Mouse (Mus musculus): ENCODE measurements around the gene Npl.
"Not testable (repeated sequence)": the region's sequence is repeated elsewhere in the genome, so short reads cannot be mapped to it uniquely, and the experiment has no call there.

Gene Npl

DNA sequence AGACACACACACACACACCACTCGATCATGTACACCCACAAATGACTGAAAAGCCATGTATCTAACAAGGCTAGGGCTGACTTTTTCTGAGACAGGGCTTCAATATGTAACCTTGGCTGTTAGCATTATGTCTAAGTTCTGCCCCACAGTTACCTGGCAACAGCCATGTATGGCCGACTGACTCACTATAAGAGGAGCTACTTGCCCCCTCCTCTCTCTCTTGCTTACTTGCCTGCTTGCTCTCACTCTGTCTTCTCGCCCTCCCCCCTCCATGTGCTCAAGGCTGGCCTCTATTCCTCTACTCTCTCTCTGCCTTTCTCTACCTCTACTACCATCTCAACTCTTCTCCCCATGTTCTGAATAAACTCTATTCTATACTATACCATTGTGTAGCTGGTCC lies 9.1 kb downstream of the Npl start:
- no peak for DNase-seq

- no peak for DNase-seq
These were observed 10.0 kb downstream of the Npl start for GRCm38 (mm10) chr1:153539739-153540333.

DNA sequence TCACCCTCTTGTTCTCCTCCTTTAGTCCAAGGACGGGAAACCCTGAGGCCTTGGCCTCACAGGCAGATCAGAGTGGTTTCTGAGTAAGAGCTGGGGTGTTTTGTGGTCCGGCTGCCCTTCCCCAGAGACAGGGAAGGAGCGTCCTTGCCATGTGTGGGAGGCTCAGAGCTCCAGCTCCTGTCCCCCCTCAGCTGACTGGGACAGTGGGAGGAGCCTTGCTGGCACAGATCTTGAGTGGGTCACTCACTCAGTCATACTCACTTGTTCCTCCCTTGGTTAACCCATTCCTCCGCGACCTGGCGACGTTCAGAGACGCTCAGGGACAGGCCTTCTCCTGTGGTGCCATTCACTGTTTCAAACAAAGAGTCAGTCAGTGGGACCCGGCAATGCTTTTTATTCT lies 14.2 kb downstream of the Npl start:
- DNase-seq = peak; percentile 97

DNA sequence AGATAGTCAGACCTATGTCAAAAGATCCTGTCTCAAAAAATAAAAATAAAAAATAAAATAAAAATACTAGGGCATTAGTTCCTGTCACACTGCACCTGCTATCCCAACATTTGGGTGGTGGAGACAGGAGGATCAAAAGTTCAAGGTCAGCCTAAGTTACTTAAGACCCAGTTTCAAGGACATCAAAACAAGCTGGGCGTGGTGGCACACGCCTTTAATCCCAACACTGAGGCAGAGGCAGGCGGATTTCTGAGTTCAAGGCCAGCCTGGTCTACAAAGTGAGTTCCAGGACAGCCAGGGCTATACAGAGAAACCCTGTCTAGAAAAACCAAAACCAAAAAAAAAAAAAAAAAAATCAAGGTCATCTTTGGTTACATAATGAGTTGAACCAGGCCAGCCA lies 16.9 kb downstream of the Npl start:
- DNase-seq = not testable (repeated sequence)

- DNase-seq = peak; percentile 95
These were observed 17.5 kb downstream of the Npl start for GRCm38 (mm10) chr1:153532234-153532841.

DNA sequence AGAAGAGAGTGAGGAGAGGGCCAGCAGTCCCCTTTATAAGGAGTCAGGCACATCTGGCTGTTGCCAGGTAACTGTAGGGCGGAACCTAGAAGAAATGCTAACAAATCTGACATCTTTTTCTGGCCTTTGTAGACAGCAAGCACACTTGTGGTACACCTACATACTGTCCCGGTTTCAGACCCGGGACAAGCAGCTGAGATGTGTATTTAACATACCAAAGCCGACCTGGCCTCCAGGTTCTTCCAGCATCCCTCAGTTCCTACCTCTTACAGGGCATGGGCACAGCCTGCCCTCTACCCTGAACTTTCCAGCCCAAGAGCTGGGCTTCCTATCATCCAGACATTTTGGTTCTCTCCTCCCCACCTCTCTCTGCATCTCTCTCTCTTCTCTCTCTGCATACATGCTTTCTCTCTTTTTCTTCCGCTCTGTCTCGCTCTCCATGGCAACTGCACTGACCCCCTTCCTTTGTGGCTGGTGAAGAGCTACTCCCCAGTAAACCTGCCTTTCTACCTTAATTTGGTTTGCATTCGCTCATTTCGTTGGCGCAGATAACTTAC lies 18.1 kb downstream of the Npl start:
- no peak for DNase-seq

GRCm38 (mm10) chr1:153522116-153522515 lies 27.7 kb downstream of the Npl start:
- no peak for DNase-seq

DNA sequence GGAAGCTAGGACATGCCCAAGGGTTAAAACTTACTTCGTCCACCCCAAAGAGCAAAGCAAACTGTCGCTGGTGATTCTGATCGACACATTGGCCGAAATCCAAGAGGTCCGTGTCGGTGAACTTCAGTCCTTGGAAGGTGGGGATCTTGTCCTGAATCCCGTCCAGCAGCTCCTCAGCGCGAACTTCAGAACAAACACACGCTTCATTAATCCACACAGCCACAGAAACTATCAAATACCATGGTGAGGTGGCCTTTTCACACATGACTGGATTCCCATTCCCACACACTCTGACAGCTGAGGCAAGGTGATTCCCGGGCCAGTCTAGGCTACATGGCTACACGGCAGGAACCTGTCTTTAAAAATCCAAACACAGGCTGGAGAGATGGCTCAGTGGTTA lies 34.5 kb downstream of the Npl start:
- DNase-seq = peak; percentile 74

DNA sequence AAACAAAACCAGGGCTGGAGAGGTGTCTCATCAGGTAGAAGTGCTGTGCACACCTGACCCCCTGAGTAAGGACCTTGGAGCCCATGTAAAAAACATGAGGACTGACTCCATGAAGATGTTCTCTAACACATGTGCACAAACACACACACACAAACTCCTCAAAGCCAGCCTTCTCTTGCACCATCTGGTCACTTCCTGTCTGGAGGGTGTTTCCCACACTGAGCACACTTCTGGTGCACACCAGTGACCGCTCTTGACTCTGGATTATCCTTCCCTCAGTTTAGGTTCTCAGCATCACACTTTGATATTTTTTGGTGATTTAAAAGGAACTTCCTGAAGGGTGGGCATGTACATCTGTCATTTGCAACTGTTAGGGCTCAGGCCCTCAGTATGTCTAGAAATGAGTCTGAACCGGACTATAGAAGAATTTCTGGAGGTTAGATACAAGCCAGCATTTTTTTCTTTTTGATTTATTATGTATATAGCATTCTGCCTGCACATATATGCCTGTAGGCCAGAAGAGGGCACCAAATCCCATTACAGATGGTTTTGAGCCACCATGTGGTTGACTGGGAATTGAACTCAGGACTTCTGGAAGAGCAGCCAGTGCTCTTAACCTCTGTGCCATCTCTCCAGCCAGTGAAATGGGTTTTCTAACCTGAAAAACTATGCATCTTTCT lies 39.4 kb downstream of the Npl start:
- DNase-seq = peak; percentile 58

DNA sequence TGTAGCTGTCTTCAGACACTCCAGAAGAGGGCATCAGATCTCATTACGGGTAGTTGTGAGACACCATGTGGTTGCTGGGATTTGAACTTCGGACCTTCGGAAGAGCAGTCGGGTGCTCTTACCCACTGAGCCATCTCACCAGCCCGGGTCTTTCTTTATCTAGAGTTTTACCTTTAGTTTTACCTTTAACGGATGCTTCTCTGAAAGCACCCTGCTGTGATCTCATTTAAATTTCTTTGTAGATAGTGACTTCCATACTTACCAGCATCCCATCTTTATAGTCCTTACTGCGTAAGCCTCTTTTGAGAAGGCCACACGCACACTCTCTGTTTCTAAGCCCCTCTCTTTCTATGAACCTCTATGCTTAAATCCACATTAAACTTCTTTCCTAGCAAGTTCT lies 40.3 kb downstream of the Npl start:
- not testable (repeated sequence) for DNase-seq

GRCm38 (mm10) chr1:153509012-153509411 lies 40.8 kb downstream of the Npl start:
- no peak for DNase-seq

GRCm38 (mm10) chr1:153506266-153506665 lies 43.6 kb downstream of the Npl start:
- DNase-seq = peak; percentile 92

DNA sequence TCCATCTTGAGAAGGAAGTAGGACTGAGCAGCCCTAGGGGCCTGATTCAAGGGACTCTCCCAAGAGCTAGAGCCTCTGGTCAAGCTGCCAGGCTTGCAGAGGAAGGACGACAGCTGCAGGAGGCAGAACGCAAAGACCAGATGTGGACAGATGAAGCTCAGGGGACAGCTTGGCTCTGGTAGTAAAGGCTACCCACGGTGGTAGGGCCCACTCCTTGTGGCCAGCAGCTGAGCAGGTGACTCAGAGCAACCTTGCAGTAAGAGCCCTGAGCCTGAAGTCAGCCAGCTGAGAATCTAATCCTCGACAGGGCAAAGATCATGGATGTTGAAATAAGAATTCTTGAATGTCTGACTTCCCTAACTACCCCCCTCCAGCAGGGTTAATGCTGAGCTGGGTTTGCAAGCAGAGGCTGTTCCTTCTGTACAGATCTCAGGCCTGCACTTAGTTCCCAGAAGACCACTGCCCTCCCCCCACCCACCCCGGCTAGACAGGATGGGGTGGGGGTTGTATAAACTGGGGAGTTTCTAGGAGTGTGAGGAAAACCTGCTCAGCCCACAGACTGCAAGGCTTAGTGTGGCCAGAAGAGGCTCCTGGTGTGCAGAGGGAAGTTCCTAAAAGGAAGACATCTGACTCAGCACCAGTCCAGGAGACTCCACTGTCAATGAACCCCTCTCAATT lies 48.1 kb downstream of the Npl start:
- peak; percentile 96 for DNase-seq

DNA sequence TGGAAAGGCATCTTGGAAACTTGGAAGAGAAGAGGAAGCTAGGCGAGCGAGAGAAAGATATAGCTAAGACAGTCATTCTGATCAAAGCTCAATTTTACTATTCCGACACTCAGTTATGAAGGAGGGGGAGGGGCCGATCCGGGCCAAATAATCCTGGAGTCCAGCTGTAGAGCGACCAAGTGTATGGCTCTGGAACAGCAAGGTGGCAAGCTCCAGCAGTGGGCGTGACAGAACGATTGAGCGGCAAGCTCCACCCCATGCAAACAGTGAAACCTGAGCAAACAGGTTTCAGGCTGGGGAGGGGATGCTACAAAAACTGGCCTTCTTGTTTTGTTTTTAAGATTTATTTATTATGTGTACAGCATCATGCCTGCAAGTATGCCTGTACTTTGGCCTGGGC lies 49.8 kb downstream of the Npl start:
- DNase-seq = peak; percentile 85

GRCm38 (mm10) chr1:153496030-153496429 lies 53.8 kb downstream of the Npl start:
- no peak for DNase-seq

GRCm38 (mm10) chr1:153493931-153494330 lies 55.9 kb downstream of the Npl start:
- peak; percentile 85 for DNase-seq

DNA sequence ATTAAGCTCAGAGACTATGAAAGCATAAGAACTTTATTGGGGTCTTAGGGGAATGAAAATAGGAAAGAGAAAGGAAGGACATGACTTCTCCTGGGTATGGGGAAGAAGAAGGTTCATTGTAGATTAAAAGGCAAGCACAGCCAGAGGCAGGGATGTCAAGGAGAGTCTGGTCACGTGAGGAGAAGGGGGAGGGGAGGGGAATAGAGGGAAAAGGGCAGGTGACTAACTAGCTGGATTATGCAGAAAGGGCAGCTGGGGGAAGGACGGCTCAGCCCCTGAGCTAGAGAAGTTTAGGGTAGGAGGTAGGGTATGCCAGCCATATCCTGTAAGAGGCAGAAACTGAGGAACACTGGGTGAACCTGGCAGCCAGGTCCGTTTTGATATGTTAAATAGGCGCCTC lies 56.5 kb downstream of the Npl start:
- peak; percentile 87 for DNase-seq

DNA sequence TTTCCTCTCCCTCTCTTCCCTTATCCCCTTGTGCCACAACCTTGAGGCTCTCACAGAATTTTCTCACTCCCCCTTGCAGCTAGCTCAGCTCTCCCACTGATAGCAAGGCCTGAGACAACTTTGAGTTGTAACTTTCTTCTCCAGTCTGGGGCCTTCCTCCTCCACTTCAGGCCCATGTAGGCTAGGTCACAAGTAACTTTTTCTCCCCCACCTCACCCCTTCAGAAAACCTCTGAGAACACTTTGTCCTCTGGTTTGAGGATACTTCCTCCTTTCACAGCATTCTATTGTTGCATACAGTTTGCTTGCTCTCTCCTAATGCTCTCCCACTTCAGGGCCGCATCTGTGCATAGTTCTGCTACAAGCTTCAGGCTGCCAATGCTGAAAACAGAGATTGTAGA lies 58.0 kb downstream of the Npl start:
- peak; percentile 94 for DNase-seq

DNA sequence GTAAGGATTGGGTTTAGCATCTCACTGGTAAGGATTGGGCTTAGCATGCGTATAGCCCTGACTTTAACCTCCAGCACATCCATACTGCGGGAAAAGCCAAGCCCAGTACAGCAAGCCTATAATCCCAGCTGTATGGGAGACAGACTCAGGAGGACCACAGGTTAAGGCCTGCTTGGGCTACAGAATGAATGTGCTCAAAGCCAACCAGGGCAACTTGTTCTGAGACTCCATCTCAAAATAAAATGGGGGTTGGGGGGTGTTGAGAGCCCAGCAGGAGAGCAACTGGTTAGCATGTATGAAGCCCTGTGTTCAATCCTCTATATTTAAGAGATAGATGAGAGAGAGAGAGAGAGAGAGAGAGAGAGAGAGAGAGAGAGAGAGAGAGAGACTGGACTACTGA lies 58.5 kb downstream of the Npl start:
- no peak for DNase-seq

DNA sequence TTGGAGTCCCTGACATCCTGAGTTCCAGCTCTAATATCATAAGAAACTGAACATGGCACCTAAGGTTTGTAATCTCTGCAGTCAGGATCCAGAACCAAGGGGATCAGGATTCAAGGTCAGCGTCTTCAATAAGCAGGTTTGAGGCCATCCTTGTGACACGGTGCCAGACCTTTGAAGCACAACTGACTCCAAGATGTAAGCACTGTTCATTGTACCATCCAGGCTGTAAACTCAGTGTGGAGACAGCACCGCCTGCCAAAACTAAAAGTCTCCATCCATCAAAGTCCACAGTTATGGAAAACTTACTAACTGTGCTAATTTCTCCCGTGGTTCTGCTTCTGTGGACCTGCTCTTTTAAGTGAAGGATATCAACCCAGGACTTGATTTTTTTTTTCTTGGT lies 59.9 kb downstream of the Npl start:
- DNase-seq = peak; percentile 76

DNA sequence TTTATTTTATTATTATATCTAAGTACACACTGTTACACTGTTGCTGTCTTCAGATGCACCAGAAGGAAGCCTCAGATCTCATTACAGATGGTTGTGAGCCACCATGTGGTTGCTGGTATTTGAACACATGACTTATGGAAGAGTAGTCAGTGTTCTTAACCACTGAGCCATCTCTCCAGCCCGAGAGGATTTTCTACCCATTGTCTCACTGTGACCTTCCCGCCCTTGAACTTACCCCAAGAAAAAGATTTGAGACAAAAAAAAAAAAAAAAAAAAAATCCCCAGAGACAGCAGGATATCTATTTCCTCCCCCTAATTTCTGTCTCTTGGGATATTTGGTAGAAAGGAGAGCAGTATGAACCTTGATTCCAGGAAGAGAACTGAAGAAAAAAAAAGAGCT lies 60.3 kb downstream of the Npl start:
- no peak for DNase-seq

DNA sequence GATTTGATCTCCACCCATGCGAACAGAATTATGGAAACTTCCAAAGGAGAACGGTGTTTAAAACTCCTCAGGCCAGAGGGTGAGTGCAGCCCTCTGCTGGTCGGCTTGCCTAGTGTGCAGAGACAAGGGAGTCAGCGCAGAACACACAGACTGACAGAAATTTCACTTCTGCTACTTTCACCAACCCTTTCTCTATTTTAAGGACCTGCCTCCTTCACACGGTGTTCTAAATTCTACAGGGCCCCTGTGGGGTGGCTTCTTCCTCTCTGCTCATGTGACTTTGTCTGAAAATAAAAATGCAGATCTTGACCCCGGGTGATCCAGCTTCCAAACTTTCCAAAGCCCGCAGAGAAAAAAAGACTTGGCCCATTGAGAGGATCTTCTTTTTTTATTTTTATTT lies 60.7 kb downstream of the Npl start:
- DNase-seq = peak; percentile 97

GRCm38 (mm10) chr1:153487500-153487879 lies 62.4 kb downstream of the Npl start, which contains the start of gene Dhx9:
Gene Dhx9, minus strand, starts transcription at chr1:153487660.
- peak; percentile 100 for DNase-seq
